Mouse (Mus musculus): ENCODE data around the gene Parp4.

- TF ChIP-seq POLR2A (IDR thresholded peaks at IDR 0.05; ENCODE audit: borderline replicate concordance, control insufficient read depth, low read depth, low read length) (no peak), CTCF (IDR thresholded peaks at IDR 0.05; ENCODE audit: control insufficient read depth, insufficient read depth, low read length) (no peak)
These were observed 22.5 kb upstream of the Parp4 start for GRCm38 (mm10) chr14:56552924-56553323.
